Mouse (Mus musculus) E14TG2a.4 (cell line): Measurements from ENCODE around the gene Ssbp2.

Source experiments
- CTCF ChIP-seq: conservative IDR thresholded peaks from 2 replicates; pipeline ENCODE4 v1.5.1; 2014; ENCODE audit warnings: low read length
- NANOG ChIP-seq: IDR thresholded peaks from 2 replicates; pipeline ENCODE4 v1.6.1; 2014; ENCODE audit warnings: borderline replicate concordance, low read length, mixed read lengths

DNA sequence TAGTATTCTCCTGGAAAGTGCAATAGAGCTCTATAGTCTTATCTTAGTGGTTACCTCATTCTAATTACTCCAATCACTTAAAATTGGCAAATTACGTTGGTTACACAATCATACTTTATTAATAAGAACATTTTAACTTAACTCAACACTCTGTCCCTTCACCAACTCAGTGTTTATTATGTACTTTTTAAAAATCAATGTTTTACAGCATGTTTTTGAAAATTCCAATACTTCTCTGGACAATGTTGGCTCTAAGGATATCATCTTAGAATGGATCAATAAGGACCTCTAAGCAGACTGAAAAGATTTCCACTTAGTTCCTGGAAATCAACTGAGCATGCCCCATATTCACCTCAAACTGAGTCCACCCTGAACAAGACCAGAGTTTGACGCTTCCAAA, 288.3 kb downstream of the Ssbp2 start:
- no peak for TF ChIP-seq CTCF
- no peak for TF ChIP-seq NANOG
